Mouse (Mus musculus): ENCODE data around the gene Dhx33.

Dhx33 gene

GRCm38 (mm10) chr11:71004316-71004773, at the start of gene Dhx33:
Dhx33 (minus strand) TSS chr11:71004437.
- DNase-seq = peak; percentile 98

GRCm38 (mm10) chr11:71052554-71052953, 48.3 kb upstream of the Dhx33 start:
- DNase-seq = no peak

GRCm38 (mm10) chr11:71039526-71040298, 35.5 kb upstream of the Dhx33 start:
- no peak for DNase-seq

- DNase-seq = peak; percentile 86
Measured at GRCm38 (mm10) chr11:71033163-71033761, 29.0 kb upstream of the Dhx33 start, which contains the start of gene 6330403K07Rik. 6330403K07Rik (minus strand) TSS chr11:71033513.

GRCm38 (mm10) chr11:71032491-71033162, 28.4 kb upstream of the Dhx33 start:
- peak; percentile 66 for DNase-seq

DNA sequence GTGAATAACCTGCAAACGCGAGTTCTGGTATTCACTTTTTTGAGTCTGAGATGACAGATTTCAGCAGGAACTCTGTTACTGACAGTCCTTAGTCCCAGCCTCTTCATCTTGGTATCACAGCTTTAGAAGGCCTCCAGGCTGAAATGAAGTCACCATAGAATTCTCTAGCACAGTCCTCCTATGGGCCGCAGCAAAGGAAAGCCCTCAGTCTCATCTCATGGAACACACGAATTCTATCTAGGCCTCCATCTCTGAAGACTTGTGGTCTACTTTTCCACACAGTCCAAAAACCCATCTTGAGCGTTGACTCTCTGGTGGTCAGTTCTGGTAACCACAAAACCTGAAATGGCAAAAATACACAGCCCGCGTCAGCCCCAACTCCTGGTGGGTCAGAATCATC, 27.8 kb upstream of the Dhx33 start:
- no peak for DNase-seq

- no peak for DNase-seq
Measured at GRCm38 (mm10) chr11:71029403-71030118, 25.3 kb upstream of the Dhx33 start.

GRCm38 (mm10) chr11:71028280-71028679, 24.0 kb upstream of the Dhx33 start:
- no peak for DNase-seq

- DNase-seq = peak; percentile 99
Measured at GRCm38 (mm10) chr11:71019201-71020068, 15.2 kb upstream of the Dhx33 start, which contains the start of the genes Mis12 and Derl2. Mis12 (plus strand) TSS chr11:71019611. Derl2 (minus strand) TSS chr11:71019841.

DNA sequence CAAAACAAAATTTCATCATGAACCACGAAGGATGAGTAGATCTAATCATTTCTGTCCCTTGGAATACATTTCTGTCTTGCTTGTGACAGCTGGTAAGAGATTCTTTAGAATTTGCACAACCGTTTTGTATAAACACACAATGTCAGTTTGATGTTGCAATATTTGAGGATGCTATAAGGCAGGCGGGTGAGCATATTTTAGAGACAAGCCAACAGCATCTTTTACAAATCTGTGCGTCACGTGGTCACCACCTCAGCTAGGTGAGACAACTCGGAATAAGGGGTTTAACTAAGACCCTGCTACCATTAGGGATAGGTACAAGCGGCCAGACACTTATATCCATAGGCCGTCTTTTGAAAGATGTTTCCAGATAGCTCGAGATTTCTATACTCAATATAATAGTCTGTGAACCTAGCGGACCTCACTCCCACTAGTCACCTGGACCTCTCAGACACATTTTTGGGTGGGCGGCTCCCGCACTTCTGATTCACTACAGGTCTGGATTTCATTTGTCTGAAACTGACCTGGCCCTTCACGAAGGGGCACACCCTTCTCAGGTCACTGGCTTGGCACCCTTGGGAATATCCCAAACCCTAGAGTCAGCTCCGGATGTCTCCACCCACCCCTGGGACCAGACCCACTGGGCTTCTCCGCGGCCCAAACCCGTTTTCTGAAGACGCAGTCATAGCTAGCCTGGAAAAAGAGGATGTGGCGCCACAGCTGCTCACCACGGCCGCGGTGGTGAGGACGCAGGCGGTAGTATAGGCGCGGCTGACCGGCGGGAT, 14.4 kb upstream of the Dhx33 start:
- no peak for DNase-seq

DNA sequence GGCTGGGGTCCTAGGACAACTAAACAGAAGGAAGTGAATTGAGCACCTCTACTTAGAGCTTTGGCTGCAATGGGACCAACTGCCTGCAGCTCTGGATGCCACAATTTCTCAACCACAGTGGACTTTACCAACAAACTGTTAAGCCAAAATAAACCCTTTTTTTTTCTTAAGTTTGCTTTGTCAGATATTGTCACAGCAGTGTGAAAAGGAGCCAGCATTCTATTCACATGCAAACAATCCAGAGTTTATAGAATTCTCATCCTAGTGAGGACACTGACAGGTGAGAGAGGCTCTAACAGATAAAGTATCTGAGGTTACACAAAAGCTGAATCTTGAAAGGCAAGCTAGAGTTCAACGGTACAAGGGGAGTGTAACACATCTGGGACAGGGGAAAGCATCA, 12.8 kb upstream of the Dhx33 start:
- no peak for DNase-seq

DNA sequence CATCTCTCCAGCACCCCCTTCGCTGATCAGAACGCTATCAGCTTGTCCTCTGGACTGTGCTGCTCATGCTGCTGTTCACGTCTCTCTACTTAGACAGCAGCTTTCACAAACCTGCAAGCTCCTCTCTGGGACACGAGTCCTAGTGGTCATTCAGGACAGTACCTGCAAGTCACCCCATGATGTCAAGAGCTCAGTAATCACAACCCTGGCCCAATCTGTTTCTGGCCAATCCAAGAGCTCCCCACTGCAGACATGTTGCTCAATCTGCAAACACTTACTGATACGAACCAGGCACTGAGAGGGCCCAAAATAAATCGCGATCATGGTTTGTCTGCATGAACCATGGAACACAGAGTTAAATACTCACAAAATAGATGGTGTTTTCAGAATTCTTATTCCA, 8.5 kb upstream of the Dhx33 start:
- DNase-seq = no peak

DNA sequence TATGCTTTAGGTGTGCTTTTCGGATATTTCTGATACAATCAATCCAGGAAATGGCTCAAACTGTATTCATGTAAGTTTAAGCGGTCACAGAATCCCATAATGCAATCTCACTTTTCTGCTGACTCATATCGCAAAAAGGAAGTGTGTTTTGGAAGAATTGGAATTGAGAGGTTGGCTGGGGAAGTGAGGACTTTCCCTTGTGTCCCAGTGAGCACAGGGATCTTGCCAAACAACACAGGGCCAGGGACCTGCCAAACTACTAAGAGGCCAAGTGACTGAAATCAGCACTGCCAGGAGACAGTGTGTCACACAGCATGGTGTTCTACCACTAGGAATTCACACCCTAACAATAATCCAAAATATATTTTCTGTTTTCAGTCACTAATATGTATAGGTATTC, 4.1 kb upstream of the Dhx33 start:
- DNase-seq = no peak

- no peak for DNase-seq
Measured at GRCm38 (mm10) chr11:71007831-71008230, 3.6 kb upstream of the Dhx33 start.

DNA sequence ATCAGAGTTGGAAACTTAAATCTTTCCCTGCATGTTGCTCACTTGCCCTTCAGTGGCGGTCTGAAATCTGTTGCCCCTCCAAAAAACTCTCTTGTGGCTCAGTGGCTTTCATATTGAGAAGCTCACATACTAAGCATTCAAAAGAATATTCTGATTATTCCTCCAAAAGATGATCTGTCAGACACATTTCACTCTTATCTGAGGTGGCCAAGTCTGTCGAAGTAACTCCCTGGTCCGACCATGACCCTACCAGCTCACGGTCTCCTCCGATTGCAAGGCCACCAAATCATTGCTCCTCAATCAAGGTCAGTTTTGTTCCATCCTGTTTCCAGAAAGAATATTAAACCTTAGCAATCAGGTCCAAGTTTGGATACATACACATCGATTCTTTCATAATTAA, 2.8 kb upstream of the Dhx33 start:
- DNase-seq = no peak

GRCm38 (mm10) chr11:71005046-71005445, 809 bp upstream of the Dhx33 start:
- DNase-seq = no peak

- DNase-seq = no peak
Measured at GRCm38 (mm10) chr11:71003611-71004315, 474 bp downstream of the Dhx33 start.

- peak; percentile 34 for DNase-seq
Measured at GRCm38 (mm10) chr11:71001167-71001566, 3.1 kb downstream of the Dhx33 start.

GRCm38 (mm10) chr11:70982557-70983228, 21.5 kb downstream of the Dhx33 start, which contains the start of gene C1qbp:
C1qbp (minus strand) TSS chr11:70983026.
- DNase-seq = peak; percentile 95

DNA sequence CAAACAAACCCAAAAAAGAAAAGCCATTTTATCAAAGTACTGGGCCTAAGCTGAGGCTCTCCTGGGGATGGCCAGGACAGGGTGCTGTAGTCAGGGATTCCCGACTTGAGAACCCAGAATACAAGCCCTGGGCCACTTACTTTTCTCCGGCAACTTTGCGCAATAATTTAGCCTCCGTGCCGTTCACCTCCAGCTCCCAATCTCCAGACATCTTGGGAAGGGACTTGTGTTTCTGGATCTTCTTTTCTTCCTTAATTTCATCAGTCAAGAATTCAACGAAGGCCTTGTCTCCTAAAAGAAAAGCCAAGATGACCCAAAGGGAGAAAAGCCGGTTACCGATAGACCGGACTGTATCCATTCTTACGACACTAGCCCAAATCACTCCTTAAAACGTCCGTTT, 22.2 kb downstream of the Dhx33 start:
- no peak for DNase-seq
